Mouse (Mus musculus) liver, embryonic 14.5 days (tissue): Measurements from ENCODE around the gene Egr4.

ENCODE experiments used
- CTCF ChIP-seq: IDR thresholded peaks from 2 replicates; pipeline ENCODE4 v1.5.1; 2016; ENCODE audit warnings: antibody characterized with exemption, low read depth, control low read depth
- EP300 ChIP-seq: IDR thresholded peaks from 2 replicates; pipeline ENCODE4 v1.6.1; 2016; ENCODE audit warnings: antibody characterized with exemption, low read depth

DNA sequence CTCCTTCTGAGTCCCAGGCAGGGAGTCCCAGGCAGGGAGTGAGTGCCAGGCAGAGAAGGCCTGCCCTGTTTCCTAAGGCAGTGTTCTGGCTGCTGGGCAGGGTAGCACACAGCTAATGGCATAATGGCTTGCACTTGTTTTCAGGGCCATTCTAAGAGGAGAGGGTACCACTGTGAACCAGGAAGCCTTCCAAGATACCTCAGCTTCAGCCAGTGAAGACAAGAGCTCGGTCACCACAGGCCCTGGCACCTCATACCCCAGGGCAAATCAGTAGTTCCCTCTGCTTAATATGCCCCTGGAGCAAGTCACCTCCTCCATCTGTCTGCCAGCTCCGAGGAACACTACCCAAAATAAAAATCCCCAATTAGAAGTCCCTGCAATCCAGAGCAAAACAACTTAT is 9.4 kb upstream of the Egr4 start:
- TF ChIP-seq CTCF (no peak), EP300 (no peak)
